Mouse (Mus musculus) C2C12 (cell line): ENCODE results near the gene Mthfsd. TPM values are rescaled to one million over a fixed set of nuclear protein-coding genes. Genes with fewer than 3 reads are reported as not detected.

Experiments used
- H3K27me3 ChIP-seq: one replicate; pipeline ENCODE4 v1.6.1; 2011; ENCODE audit not compliant: control insufficient read depth, insufficient read depth, insufficient read length
- H3K36me3 ChIP-seq: one replicate; pipeline ENCODE4 v1.6.1; 2011; ENCODE audit not compliant: control insufficient read depth, insufficient read depth
- H3K4me3 ChIP-seq: one replicate; pipeline ENCODE4 v1.5.1; 2011; ENCODE audit warnings: mild to moderate bottlenecking, control low read depth; ENCODE audit not compliant: poor library complexity, insufficient read depth, severe bottlenecking
- H3K79me2 ChIP-seq: one replicate; pipeline ENCODE4 v1.6.1; 2011; ENCODE audit not compliant: control insufficient read depth, insufficient read depth
- H3K79me3 ChIP-seq: one replicate; pipeline ENCODE4 v1.6.1; 2011; ENCODE audit warnings: low read depth, control low read depth
- H3ac ChIP-seq: one replicate; pipeline ENCODE3; 2011; ENCODE audit warnings: low read depth; ENCODE audit not compliant: control insufficient read depth, insufficient read length
- CEBPB ChIP-seq: IDR thresholded peaks from one replicate; pipeline ENCODE4 v1.6.1; 2011; ENCODE audit warnings: low read depth, mild to moderate bottlenecking, control low read depth, moderate library complexity
- CTCF ChIP-seq: IDR thresholded peaks from one replicate; pipeline ENCODE4 v1.5.1; 2011; ENCODE audit not compliant: control insufficient read depth, insufficient read depth, insufficient read length
- FOSL1 ChIP-seq: IDR thresholded peaks from one replicate; pipeline ENCODE4 v1.8.0; 2011; ENCODE audit warnings: mild to moderate bottlenecking, low read length; ENCODE audit not compliant: poor library complexity, insufficient read depth, severe bottlenecking
- MAX ChIP-seq: IDR thresholded peaks from one replicate; pipeline ENCODE4 v1.6.1; 2011; ENCODE audit warnings: mild to moderate bottlenecking, control low read depth
- MYOD1 ChIP-seq: IDR thresholded peaks from one replicate; pipeline ENCODE4 v1.6.1; 2011; ENCODE audit warnings: low read depth; ENCODE audit not compliant: control insufficient read depth, insufficient read length
- MYOG ChIP-seq: IDR thresholded peaks from one replicate; pipeline ENCODE4 v1.6.1; 2011; ENCODE audit not compliant: control insufficient read depth, insufficient read length; ENCODE audit errors: extremely low read depth
- USF1 ChIP-seq: IDR thresholded peaks from one replicate; pipeline ENCODE4 v1.6.1; 2011; ENCODE audit warnings: low read depth, mild to moderate bottlenecking, control low read depth, moderate library complexity
- polyA plus RNA-seq: library from polyadenylated mRNA; unstranded; fragments of >200 nt; fragmentation: generic; extraction: Trizol; gene quantifications from one replicate; pipeline ENCODE4 v1.2.1, GENCODE M21; 2012; ENCODE audit warnings: missing spikeins

The Mthfsd gene
- polyA plus RNA-seq, 1 experiment = 22.7 TPM

DNA sequence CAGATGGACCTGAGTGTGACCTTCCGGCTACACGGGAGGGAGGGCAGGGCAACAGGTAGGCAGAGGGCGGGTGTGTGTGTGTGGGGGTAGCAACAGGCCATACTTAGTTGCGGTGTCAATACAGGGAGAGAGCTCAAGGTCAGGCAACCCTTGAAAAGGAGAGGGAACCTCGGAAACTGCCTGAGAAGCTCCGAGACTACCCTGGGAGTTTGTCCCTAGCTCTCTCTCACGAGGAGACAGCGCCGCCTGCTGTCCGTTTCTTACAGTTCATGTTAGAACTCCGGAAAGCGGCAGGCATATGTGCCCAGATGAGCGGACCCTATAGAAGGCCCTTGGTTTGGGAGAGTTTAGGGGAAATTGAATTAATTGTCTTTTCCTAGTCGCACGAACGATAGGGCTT lies 15.6 kb downstream of the Mthfsd start:
- Histone ChIP-seq H3K36me3 (peaks cover 1% of the 10 kb centered on the region), H3K27me3 (peaks cover 45% of the 10 kb centered on the region), H3ac (no peak overlapping the region), H3K79me2 (no peaks in the 10 kb centered on the region), H3K4me3 (no peak overlapping the region), H3K79me3 (no peaks in the 10 kb centered on the region)
- no peak for TF ChIP-seq MAX
- peak; percentile 59 for TF ChIP-seq CTCF

DNA sequence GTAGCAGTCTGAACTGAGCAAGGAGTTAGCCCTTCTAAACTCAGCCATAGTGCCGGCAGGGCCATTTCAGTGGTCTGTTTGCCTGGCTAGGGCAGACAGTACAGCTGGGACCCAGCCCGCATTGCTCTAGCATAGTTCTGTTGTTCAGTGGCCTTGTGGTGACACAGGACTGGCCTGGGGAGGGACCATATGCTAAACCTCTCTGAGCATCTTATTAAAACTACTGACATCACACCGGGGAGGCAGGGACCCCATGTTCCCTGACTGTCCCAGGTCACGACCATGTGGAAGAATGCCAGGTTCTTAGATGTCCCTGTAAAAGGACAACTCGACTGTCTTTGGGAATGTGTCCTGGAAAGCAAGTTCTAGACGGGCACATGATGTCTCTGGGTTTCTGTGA lies 16.1 kb downstream of the Mthfsd start:
- no peak overlapping the region for H3ac ChIP-seq
- H3K79me2 ChIP-seq = no peaks in the 10 kb centered on the region
- H3K27me3 ChIP-seq = peaks cover 50% of the 10 kb centered on the region
- H3K79me3 ChIP-seq = no peaks in the 10 kb centered on the region
- H3K36me3 ChIP-seq = no peaks in the 10 kb centered on the region
- H3K4me3 ChIP-seq = no peak overlapping the region
- TF ChIP-seq FOSL1 (no peak), MAX (no peak), CEBPB (no peak), CTCF (no peak), USF1 (no peak), MYOD1 (no peak), MYOG (no peak)

DNA sequence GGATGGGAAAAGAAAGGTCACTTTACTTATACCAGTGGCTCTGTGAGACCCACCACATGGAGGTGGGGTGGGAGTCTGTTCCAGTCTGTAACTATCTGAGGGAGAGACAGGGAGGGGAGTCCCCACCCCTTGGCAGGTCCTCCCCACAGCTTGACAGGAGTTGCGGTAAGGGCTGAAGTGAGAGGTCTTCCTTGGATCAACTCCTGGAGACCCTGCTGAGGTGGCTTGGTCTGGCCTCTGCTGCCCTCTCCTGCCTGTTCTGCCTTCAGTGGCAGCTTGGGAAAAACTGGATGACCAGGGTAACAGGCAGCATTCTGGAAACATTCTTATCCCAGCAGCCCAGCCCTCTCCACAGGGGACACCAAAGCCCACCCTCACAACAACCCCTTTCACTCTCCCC lies 17.5 kb downstream of the Mthfsd start:
- H3K79me2 ChIP-seq = no peaks in the 10 kb centered on the region
- H3ac ChIP-seq = no peak overlapping the region
- TF ChIP-seq MAX (no peak), CTCF (no peak), MYOD1 (no peak), USF1 (no peak), CEBPB (no peak), MYOG (no peak), FOSL1 (no peak)
- H3K4me3 ChIP-seq = no peak overlapping the region
- no peaks in the 10 kb centered on the region for H3K36me3 ChIP-seq
- no peaks in the 10 kb centered on the region for H3K79me3 ChIP-seq
- H3K27me3 ChIP-seq = peaks cover 63% of the 10 kb centered on the region

DNA sequence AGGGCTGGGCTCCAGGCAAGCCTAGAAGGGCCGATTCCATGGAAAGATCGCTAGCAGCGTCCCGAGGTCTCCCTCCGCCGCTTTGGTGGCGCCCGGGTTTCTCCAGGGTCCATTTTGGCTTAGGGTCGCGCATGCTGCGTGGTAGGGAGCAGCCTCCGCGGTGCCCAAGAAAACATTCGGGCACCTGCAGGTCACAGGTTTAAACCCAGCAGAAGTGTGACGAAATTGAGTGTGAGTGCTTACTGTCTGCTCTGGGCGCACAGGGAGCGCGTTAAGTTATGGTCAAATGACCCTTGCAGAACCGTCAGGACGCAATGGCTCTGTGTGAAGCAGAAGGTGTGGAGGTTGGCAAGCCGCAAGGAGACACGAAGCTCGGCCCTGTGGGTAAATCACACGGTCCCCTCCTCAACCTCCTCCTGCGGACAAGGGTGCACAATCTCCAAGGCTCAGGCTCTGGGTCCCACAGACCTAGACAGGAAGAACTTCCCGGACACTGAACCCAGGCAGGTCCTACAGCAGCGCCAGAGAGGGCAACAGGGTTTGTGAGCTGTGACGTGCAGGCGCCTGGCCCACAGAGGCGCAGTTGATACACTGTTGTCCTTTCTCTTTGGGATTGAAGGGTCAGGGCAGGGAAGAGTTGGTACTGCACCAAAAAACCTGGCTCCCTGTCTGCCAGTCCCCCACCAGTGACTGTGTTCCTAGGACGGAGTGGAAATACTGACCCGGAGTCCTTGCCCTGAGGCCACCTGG lies 18.4 kb downstream of the Mthfsd start:
- H3K4me3 ChIP-seq = no peak overlapping the region
- H3K27me3 ChIP-seq = peaks cover 72% of the 10 kb centered on the region
- H3K36me3 ChIP-seq = no peaks in the 10 kb centered on the region
- no peak for TF ChIP-seq MAX
- TF ChIP-seq MYOG = no peak
- no peak for TF ChIP-seq MYOD1
- no peak for TF ChIP-seq FOSL1
- no peak for TF ChIP-seq CTCF
- TF ChIP-seq USF1 = no peak
- TF ChIP-seq CEBPB = no peak
- H3K79me3 ChIP-seq = no peaks in the 10 kb centered on the region
- no peak overlapping the region for H3ac ChIP-seq
- H3K79me2 ChIP-seq = no peaks in the 10 kb centered on the region

DNA sequence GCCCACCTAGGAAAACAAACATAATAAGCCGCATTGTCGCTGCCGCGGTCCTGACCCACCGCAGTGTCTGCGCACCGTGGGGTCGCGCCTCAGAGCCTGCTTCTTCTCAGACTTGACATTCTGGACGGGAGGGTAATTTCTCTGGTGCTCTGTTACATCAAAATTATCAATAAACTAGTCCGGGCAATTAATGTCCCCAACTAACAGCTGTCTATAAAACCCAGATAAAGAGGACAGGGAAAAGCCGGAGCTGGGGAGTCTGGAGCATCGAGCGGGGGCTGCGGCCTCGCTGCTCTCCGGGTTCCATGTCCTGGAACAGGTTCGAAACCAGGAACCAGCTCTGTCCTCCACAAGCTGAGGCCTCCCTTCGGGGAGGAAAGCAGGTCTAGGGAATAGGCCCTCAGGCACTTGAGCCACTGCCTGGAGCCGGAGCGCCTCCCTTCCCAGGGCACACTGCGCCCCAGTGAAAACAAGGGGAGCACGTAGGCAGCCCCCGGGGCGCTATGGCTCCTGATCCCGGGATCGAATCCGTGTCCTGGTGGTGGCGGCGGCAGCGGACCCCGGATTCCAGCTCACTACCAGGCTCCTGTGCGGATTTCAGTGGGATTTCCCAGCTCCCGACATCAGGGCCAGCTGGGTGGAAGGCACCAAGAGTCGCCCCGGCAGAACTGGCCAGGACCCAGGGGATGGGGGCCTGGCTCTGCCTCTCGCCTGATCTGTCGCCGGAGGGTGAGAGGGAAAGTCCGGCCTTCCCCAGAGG lies 19.1 kb downstream of the Mthfsd start:
- TF ChIP-seq CEBPB (no peak), FOSL1 (no peak), MYOD1 (no peak), MYOG (no peak), CTCF (no peak), USF1 (no peak), MAX (no peak)
- Histone ChIP-seq H3ac (no peak overlapping the region), H3K4me3 (no peak overlapping the region), H3K27me3 (peaks cover 80% of the 10 kb centered on the region), H3K79me2 (no peaks in the 10 kb centered on the region), H3K79me3 (no peaks in the 10 kb centered on the region), H3K36me3 (no peaks in the 10 kb centered on the region)

DNA sequence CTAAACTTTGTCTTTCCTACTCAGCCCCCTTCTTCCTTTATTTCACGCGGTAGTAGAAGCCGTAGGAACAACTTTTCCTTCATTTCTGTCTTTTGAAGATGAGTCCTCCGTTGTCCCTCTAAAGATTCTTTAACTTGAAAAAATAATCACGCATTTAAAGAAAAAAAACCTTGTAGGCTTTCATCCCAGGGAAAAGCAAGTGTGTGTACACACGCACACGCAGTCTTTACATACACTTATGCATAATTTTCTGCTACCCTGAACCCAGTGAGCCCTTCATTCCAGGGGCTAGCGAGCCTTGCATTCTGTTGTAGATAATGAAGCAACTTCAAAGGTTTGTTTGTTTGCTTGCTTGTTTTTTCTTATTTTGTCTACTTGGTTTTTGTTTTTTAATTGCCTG lies 19.9 kb downstream of the Mthfsd start:
- Histone ChIP-seq H3K4me3 (no peak overlapping the region), H3K79me3 (no peaks in the 10 kb centered on the region), H3K27me3 (peaks cover 88% of the 10 kb centered on the region), H3ac (no peak overlapping the region), H3K79me2 (no peaks in the 10 kb centered on the region), H3K36me3 (no peaks in the 10 kb centered on the region)
- TF ChIP-seq USF1 (no peak), MYOD1 (no peak), FOSL1 (no peak), CEBPB (no peak), MAX (no peak), MYOG (no peak), CTCF (no peak)
